Mouse (Mus musculus) ES-Bruce4 (cell line): ENCODE results near the gene Pum1.

ENCODE experiments used
- CTCF ChIP-seq: IDR thresholded peaks from one replicate; pipeline ENCODE4 v1.8.1; 2011; ENCODE audit warnings: low read depth, low read length
- EP300 ChIP-seq: IDR thresholded peaks from 2 replicates; pipeline ENCODE4 v1.6.1; 2011; ENCODE audit warnings: low read depth, low read length; ENCODE audit not compliant: insufficient read depth

- TF ChIP-seq CTCF, result no peak
- peak; percentile 59; the same call in 1 of the 2 replicates for TF ChIP-seq EP300
Measured at GRCm38 (mm10) chr4:130657820-130658565, 5.1 kb upstream of the Pum1 start.
